Mouse (Mus musculus): Measurements from ENCODE around the gene Ccl20. TPM values are rescaled to one million over a fixed set of nuclear protein-coding genes. Genes with fewer than 3 reads are reported as not detected.

Gene Ccl20
- total RNA-seq, 2 experiments from 2014 or later: not detected

DNA sequence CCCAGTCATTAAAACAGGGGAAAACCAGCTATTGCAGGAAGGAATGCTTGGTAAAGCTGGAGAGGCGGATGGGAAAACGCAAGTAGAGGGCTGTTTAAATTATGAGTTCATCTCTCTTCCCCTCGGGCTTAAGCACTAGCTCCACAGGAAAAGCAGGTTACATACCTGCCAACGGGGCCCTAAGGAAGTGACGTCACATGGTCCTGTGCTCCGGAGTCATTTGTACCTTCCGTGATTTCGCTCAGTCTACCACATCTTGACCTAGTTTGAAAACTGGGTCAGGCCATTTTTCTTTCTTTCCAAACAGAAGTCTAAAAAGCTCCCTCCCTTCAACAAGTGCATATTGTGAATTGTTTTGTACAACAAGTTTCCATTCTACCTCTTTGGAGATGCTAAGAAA is 21.3 kb downstream of the Ccl20 start:
- no peak for ATAC-seq (replicated peaks; ENCODE audit: poor library complexity)

DNA sequence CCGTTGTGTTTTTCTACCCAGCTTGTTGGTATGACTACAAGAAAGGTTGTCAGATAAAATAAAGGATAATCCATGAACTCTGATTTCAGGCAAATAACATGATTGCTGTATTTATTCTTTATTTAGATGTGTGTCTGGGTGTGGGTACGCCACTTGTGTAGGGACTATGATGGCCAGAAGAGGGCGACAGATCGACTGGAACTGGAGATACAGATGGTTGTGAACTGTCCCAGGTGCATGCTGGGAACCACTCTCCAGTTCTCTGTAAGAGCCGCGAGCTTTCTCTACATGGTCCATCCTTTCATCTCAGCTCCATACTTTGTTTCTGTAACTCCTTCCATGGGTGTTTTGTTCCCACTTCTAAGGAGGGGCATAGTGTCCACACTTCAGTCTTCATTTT is 22.2 kb downstream of the Ccl20 start:
- no peak for ATAC-seq (replicated peaks; ENCODE audit: poor library complexity)

DNA sequence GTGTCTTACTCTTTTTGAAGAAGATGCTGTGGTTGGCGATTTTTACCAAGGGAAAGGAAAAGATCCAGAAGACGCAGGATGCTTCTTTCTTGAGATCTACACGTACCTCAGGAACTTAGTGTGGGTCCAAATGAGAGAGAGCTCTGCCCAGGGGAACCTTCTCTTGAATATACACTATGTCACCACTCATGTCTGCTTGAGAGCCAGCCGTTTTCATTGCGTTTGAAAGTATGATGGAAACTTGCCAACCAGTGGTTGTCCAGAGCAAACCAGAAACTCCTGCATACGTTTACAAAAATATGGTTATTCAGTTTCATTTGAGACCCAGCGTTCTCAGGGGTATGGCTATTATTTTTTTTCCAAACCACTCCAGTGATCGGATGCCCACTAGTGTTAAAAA is 24.9 kb downstream of the Ccl20 start:
- ATAC-seq (replicated peaks; ENCODE audit: poor library complexity): no peak

DNA sequence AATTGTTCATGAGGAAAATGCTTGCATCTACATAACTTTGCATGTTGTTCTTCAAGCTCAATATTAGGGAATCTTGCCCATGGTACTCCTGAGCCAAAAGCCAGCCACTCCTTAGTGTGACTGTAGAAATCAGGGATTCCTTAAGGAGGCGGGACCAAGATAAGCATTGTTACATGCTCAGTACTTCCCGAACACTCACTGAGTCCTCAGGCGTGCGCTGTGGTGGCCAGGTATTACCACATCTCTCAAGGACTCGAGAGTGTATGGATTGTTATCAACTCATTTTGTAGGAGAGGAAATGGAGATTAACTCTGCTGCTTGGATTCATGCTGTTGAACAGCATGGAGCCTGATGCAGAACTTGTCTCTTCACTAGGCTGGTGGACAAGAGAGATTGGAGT is 25.5 kb downstream of the Ccl20 start:
- ATAC-seq (replicated peaks; ENCODE audit: poor library complexity): no peak

DNA sequence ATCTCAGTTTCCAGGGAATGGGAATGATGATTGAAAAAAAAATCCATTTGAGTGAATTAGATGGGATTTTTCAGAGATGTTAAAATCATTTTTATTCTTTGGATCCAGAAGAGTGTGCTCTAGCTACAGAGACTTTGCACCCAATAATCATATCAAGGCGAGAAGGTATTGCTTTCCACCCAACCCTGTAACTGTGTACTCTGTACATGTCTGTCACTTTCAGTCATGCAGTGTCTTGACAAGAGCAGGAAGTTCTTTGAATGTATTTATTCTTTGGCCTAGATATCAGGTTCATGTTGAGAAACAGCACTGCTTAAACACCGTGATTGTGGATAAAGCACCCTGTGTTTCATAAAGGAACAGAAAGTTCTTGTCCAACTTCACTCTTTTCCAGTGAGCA is 30.0 kb downstream of the Ccl20 start:
- ATAC-seq (replicated peaks; ENCODE audit: poor library complexity): no peak

DNA sequence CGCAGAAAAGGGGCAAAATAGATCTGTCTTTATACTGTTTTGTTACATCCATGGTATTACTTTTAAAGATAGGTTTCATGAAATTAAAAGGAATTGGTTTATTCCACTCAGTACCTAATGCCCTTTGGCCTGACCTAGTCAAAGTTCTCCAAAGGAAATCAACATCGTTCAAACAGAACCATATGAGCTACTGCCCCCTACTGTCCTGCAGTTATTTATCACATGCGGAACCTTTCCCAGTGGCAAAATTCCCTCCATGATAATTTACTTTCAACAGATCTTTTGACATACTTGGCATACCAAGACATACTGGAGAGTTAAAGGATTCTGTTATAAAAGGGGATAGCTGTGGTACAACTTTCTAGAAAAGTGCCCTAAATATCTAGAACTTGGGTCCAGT is 33.7 kb downstream of the Ccl20 start:
- ATAC-seq (replicated peaks; ENCODE audit: poor library complexity): no peak

DNA sequence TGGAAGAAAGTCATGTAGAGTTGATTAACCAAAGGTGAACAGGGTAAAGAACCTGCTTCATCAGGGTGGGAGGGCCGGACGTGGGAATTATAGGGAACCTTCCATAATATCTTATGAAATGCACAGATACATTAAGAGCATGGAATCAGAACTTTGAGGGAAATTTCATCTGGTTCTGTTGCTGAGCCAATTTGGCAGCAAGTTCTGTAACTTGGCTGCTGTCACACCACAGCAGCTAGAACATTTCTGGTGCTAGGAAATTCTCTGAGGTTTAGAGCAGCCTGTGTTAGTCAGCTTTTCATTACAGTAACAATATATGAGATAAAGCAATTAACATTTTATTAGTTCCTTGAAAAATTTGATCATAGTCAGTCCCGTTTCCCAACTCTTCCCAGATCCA is 36.4 kb downstream of the Ccl20 start:
- no peak for ATAC-seq (replicated peaks; ENCODE audit: poor library complexity)

DNA sequence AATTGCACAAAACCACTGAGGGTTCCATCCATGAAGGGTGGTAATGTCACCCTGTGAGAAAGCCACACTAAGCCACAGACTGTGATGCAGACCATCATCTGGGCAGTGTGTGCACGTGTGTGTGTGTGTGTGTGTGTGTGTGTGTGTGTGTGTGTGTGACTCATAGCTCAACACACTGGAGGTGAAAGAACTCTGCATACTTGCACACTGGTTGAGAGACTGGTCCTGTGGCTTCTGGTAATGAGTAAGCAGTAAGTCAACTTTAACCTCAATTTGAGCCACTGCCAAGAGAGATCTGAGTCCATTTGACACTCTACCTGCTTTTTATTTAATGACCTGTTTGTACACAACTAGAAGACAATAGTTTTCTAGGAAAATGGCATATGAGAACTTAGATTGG is 40.3 kb downstream of the Ccl20 start:
- ATAC-seq (replicated peaks; ENCODE audit: poor library complexity): no peak

DNA sequence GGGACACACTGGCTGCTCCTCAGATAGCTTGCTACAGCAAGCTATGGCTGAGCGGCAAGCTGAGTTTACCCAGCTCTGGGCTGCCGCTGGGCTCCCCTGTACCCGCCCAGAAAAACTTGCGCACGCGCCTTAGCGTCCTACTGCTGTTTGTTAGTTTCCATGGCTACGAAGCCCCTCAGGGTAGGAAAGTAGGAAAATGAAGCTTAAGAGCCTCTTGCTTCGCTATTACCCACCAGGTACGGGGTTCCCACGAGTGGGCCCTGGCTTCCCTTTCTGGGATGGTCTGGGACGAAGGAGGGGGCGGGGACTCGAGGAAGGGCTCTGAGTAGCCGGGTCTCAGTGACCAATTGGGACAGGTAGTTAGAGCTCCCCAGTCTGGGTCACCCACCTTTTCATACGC is 43.0 kb downstream of the Ccl20 start, which contains the start of gene Daw1:
Gene Daw1 (plus strand): TSS at position 150 of the 400 bp plus-strand sequence.
- peak; percentile 60 for ATAC-seq (replicated peaks; ENCODE audit: poor library complexity)

DNA sequence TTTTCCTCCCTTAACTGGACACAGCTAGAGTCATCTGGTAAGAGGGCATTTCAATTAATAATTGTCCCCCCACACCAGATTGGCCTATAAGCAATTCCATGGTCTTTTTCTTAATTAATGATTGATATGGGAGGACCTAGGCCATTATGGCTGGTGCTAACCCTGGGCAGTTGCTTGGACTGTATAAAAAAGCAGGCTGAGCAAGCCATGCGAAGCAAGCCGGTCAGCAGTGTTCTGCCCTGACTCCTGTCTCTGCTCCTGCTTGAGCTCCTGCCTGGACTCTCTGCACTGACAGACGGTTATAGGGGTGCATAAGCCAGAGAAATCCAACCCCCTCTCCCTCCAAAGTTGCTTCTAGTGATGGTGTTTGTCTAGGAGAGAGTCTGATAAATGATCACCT is 45.1 kb downstream of the Ccl20 start:
- no peak for ATAC-seq (replicated peaks; ENCODE audit: poor library complexity)

DNA sequence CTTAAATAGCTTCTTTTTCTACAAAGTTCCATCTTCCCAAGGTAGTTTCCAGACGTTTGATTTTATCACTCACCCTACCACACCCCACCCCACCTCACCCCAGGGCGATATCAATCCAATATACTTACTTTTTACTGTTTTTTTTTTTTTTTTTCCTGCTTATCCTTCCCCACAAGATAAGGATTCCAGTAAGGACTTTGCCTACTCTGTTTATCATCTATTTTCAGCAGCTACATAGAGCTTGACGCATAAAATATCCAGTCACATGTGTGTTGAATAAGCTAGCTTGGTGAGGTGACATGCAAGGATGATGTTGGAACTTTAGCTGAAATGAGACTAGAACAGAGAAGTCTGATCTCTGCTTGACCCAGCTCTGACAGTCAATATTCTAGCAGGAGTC is 47.5 kb downstream of the Ccl20 start:
- no peak for ATAC-seq (replicated peaks; ENCODE audit: poor library complexity)

Other genes with a start within 250 kb of the Ccl20 start
- gene A030005L19Rik, start 203.4 kb upstream of the Ccl20 start, total RNA-seq (2015): not detected in 2 replicates
- not detected in 2 replicates for gene A030005L19Rik, start 203.4 kb upstream of the Ccl20 start, total RNA-seq (2017)
- 0.17 TPM in 1 of 2 replicates, not detected in the other for gene A030014E15Rik, start 191.8 kb upstream of the Ccl20 start, total RNA-seq (2015)
- not detected in 2 replicates for gene A030014E15Rik, start 191.8 kb upstream of the Ccl20 start, total RNA-seq (2017)
- gene Gm6217, start 185.4 kb upstream of the Ccl20 start, total RNA-seq (2015): not detected in 2 replicates
- not detected in 2 replicates for gene Gm6217, start 185.4 kb upstream of the Ccl20 start, total RNA-seq (2017)
- not detected in 2 replicates for gene A030003K21Rik, start 173.4 kb upstream of the Ccl20 start, total RNA-seq (2015)
- gene A030003K21Rik, start 173.4 kb upstream of the Ccl20 start, total RNA-seq (2017): not detected in 2 replicates
- not detected in 2 replicates for gene Gm7544, start 160.8 kb upstream of the Ccl20 start, total RNA-seq (2015)
- not detected in 2 replicates for gene Gm7544, start 160.8 kb upstream of the Ccl20 start, total RNA-seq (2017)
- not detected in 2 replicates for gene Gm47955, start 156.5 kb upstream of the Ccl20 start, total RNA-seq (2015)
- gene Gm47955, start 156.5 kb upstream of the Ccl20 start, total RNA-seq (2017): not detected in 2 replicates
- gene Gm47959, start 116.2 kb upstream of the Ccl20 start, total RNA-seq (2015): not detected in 2 replicates
- gene Gm47959, start 116.2 kb upstream of the Ccl20 start, total RNA-seq (2017): not detected in 2 replicates
- gene Slc19a3, start 78.3 kb upstream of the Ccl20 start, total RNA-seq (2015): not detected in 2 replicates
- not detected in 2 replicates for gene Slc19a3, start 78.3 kb upstream of the Ccl20 start, total RNA-seq (2017)
- not detected in 2 replicates for gene Krtap28-10, start 74.3 kb upstream of the Ccl20 start, total RNA-seq (2015)
- not detected in 2 replicates for gene Krtap28-10, start 74.3 kb upstream of the Ccl20 start, total RNA-seq (2017)
- not detected in 2 replicates for gene Gm47969, start 71.8 kb upstream of the Ccl20 start, total RNA-seq (2015)
- not detected in 2 replicates for gene Gm47969, start 71.8 kb upstream of the Ccl20 start, total RNA-seq (2017)
- gene A030005K14Rik, start 57.4 kb upstream of the Ccl20 start, total RNA-seq (2015): not detected in 2 replicates
- not detected in 2 replicates for gene A030005K14Rik, start 57.4 kb upstream of the Ccl20 start, total RNA-seq (2017)
- not detected in 2 replicates for gene Krtap28-13, start 55.8 kb upstream of the Ccl20 start, total RNA-seq (2015)
- not detected in 2 replicates for gene Krtap28-13, start 55.8 kb upstream of the Ccl20 start, total RNA-seq (2017)
- gene Daw1, start 43.0 kb downstream of the Ccl20 start, total RNA-seq (2015): not detected in 2 replicates
- gene Daw1, start 43.0 kb downstream of the Ccl20 start, total RNA-seq (2017): not detected in 2 replicates

Data from megakaryocyte progenitor cell, adult 5-6 weeks (primary cell).